Mouse (Mus musculus) adrenal gland, adult 8-10 months (tissue): ENCODE data around the gene Atf6. TPM values are rescaled to one million over a fixed set of nuclear protein-coding genes. Genes with fewer than 3 reads are reported as not detected.

Experiments
- DNase-seq: peaks from one replicate; pipeline ENCODE4 v3.0.0; 2022
- total RNA-seq, 4 experiments: library from RNA; stranded (reverse); gene quantifications; 2 replicates each; pipeline ENCODE4 v1.2.4; 2022

Atf6 gene
- total RNA-seq, 4 experiments from 2014 or later = 39.7 to 46.8 (median 43.5) TPM

DNA sequence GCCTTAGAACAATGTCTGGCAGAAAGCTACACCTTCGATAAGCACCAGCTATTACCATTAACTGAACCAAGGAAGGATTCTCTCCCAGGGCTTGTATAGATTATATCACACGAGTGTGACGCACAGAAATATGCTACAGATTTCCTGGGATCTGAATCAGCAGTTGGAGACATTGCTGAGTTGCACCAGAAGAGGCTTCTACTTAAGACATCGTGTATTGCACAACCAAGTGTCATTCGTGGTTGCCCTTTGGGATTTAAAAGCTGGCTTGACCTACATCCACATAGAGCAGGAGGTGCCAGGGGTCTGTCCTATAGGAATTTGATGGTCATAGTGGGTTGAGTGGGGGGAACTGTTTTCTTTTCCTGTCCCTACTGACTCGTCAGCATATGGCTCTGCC, 164.6 kb downstream of the Atf6 start:
- DNase-seq = no peak

DNA sequence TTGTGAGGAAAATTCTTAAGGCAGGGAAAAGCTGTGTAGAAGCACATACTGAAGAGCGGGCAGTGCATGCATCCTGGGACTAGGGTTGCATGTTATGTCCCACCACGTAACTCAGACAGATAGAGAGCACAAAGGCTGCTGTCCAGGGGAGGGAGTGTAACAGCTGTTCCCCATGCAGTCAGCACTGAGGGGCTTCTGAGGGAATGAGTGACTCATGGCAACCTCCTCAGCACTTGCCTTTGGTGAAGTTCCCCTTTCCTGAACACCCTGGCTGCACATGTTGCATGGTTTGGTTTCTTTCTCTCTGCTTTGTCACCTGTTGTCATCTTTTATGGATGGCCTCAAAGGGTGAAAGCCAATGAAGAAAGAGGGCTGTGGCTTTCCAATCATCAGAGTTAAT, 165.3 kb downstream of the Atf6 start:
- DNase-seq = no peak

GRCm38 (mm10) chr1:170701582-170701981, 166.0 kb downstream of the Atf6 start:
- DNase-seq = no peak

GRCm38 (mm10) chr1:170701178-170701577, 166.4 kb downstream of the Atf6 start:
- DNase-seq = no peak

DNA sequence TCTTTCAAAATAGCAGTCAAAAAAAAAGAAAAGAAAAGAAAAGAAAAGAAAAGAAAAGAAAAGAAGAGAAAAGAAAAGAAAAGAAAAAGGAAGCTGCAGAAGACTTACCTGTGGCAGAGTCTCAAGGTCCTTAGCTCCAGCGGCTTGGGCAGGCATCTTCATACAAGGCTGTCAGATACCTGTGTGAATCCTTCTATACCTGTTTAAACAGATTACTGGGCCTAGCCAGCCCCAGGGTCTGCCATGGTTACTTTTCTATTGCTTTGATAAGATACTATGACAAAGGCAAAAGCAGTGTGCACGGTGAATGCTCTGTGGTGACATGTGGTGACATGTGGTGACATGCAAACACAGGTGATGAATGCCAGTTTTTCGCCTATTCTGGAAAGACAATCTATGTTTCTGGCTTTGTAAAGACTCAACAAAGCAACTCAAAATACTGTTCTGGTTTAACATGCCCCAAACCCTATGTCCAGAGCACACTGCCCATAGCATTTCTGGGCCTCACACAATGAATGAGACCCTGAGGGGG, 167.0 kb downstream of the Atf6 start:
- no peak for DNase-seq

- DNase-seq = no peak
These were observed 168.0 kb downstream of the Atf6 start for GRCm38 (mm10) chr1:170699553-170699952.

- no peak for DNase-seq
These were observed 168.8 kb downstream of the Atf6 start for GRCm38 (mm10) chr1:170698771-170699170.

GRCm38 (mm10) chr1:170697771-170698356, 169.7 kb downstream of the Atf6 start:
- DNase-seq = peak; percentile 26

DNA sequence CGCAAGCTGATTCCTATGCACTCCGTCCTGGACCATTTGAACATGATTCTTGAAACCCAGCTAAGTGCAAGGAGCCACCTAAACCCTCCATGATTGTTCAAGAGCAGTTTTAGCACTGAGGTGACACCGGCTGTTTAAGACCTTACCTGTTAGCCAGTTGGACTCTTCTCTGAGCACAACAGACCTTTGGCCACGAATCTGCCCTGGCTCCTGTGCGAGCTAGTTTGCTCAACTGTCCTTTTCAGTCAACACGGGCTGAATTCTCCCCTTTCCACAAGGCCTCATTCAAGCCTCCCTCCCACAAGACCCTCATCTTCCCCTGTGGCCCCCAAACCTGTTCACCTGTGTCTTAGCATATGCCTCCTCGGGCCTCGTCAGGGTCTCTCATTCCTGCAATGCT, 170.6 kb downstream of the Atf6 start:
- no peak for DNase-seq

DNA sequence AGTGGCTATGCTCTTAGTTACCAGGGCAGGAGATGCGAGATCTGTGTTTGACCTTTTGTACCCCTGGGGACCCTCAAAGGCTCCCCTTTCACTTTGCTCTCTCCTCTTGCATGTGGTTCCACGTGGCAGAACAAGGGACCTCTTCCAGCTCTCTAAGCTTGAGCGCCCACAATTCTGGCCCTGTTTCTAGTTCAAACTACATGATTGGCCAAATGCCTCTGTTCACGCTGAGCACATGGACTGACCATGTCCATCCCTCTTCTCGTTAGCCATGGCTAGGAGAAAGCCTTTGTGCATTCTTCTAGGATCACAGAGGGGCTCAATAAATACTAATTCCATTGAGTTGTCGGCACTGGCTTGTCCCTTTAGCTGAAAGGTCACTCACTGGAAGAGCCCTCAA, 172.2 kb downstream of the Atf6 start:
- no peak for DNase-seq

DNA sequence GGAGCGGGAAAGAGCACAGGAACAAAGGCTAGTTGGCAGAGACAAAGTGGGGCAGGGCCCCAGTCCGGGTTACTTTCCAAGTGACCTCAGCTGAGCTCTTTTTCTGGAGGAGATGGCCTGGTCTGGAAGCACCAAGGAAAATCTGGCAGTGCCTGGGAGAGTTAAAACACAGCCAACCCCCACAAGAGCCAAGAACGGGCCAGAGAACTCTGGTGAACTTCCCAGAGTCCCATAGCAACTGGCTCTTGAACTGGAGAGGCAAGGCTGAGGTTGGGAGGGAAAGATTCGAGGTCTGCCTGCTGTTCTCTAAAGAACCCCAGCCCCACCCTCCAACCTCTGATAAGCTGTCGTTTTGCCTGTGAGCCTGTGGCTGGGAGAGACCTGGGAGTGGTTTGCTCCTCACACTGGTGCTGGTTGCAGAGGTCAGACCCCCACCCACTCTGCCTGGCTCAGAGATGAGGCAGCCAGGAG, 172.7 kb downstream of the Atf6 start:
- peak; percentile 37 for DNase-seq

GRCm38 (mm10) chr1:170691301-170691700, 176.3 kb downstream of the Atf6 start:
- DNase-seq = no peak

- no peak for DNase-seq
These were observed 177.8 kb downstream of the Atf6 start for GRCm38 (mm10) chr1:170689773-170690172.

GRCm38 (mm10) chr1:170683863-170684262, 183.7 kb downstream of the Atf6 start:
- DNase-seq = no peak

DNA sequence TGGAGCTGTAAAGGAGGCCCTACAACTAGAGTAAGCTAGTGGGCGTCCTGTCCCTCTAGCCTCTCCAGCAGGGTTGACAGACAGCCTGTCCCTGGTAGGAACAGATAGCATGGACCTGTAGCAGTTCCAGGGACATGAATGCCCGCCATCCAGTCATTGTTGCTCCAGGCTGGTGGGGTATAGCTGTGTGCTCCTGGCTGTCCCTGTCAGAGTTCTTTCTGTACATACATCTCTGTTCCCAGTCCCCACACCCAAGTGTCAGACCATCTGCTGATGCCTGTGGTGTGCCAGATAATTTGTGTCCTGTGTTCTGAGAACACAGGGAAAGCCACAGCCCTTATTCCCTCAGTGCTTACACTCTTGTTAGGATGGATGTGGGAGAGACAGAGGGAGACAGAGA, 187.9 kb downstream of the Atf6 start:
- no peak for DNase-seq

GRCm38 (mm10) chr1:170678861-170679260, 188.7 kb downstream of the Atf6 start:
- no peak for DNase-seq

DNA sequence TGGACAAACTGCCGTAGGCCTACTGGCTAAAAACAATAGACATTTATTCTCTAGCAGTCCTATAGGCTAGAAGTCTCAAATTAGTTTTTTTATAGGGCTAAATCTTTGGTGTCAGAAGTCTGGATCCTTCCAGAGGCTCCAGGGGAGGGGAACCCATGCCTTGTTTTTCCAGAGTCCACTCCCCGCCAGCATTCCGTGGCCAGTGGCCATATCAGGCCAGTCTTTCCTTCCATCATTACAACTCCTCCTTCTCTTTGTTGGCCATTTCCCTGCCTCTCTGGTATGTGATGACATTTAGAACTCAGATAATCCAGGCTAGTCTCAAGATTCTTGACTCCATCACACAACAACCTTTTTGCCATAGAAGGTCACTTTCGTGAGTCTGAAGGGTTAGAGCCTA, 189.9 kb downstream of the Atf6 start:
- DNase-seq = no peak

DNA sequence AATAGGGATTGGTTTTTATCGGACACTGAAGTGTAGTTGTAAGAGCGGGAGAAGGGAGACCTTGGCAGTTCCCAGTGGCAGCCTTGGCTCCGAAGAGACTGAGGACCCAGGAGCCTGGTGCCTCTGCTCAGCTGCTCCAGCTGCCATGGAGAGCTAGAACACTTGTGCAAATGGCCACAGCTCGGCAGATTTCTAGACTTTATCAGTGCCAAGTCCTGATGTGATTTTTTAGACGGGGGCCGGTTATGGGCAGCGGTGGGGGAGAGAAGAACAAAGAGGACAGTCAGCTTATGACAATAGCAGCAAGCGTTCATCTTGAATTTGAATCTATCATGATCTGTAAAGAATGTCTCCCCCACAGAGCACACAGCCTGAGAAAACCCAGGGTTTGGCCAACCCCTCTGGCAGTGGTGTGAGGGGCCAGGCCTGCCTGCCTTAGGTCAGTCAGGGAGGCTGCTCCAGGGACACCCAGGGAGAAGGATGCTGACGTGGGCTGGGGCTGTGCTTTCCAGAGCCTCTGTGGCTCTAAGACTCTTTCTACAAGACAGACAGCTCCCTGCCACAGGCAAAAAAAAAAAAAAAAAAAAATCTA, 193.3 kb downstream of the Atf6 start:
- DNase-seq = no peak

- no peak for DNase-seq
These were observed 202.4 kb downstream of the Atf6 start for GRCm38 (mm10) chr1:170665200-170665599.

DNA sequence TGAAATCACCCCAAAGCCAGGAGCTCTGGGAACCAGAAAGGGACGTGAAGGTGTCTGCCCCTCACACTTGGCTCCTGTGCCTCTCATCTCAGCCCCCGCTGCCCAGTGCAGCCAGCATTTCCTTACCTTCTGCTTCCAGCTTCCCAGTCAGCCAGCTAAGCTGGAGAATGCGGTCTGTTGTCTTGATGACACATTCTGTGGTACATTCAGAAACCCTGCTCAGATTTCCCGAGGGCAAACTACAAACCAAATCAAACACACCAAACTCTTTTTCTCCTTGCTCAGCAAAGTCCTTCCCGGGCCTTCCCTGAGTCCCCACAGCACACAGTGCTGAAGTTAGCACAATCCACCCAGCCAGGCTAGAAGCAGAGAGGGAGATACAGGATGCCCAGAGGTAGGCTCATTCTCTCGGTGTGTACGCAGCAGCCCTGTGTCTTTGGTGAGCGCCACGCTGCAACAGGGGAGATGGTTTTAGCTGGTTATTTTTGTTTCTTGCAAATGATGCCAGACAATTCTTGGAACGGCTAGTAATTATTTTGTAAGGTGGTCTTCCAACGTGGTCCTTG, 202.9 kb downstream of the Atf6 start:
- DNase-seq = no peak

GRCm38 (mm10) chr1:170659260-170659659, 208.3 kb downstream of the Atf6 start:
- no peak for DNase-seq

DNA sequence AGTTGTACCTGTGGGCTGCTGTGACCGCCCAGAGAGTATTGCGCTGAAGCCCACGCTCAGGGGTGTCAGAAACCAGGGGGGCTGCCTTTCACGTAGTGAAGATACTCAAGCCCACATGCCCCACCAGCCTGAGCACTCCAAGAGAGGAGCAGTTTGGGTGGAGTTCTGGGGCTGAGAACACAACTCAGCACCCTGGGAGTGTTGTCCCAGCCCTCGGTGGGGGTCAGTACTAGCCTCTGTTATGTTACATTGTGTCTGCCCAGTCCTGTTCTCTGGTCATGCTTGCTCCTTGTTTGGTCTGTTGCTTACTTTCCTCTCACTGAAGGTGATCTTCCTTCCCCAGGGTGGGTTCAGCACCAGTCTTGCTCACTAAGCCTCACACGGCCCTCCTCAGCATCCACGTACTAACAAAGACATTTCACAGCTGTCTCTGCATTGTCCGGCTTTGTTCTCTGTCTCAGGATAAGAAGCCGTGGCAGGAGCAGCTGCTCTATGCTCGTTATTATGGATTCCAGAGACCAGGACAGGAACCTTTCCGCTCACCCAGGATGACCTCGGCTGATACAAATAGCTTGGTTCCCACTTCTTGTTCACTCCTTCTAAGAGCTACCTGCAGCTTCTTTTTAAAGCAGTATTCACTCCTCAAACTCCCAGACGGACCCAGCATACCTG, 209.8 kb downstream of the Atf6 start:
- DNase-seq = no peak

- DNase-seq = no peak
These were observed 210.4 kb downstream of the Atf6 start for GRCm38 (mm10) chr1:170657228-170657521.
